Mouse (Mus musculus) embryonic facial prominence, embryonic 14.5 days (tissue): ENCODE data around the gene Dctn1. TPM values are rescaled to one million over a fixed set of nuclear protein-coding genes. Genes with fewer than 3 reads are reported as not detected.

Experiments
- ATAC-seq: fragments of 200-750 bp; cut with Nextera tagmentation; 2 replicates; pipeline ENCODE4 v1.8.0; 2017; ENCODE audit warnings: low read depth, moderate number of reproducible peaks, moderate TSS enrichment
- DNase-seq: peaks from one replicate; pipeline ENCODE4 v3.0.0-alpha.2; 2015; ENCODE audit warnings: low spot score
- H3K27ac ChIP-seq: fragments of 300-500 bp; sonication (generic); replicated peaks from 2 replicates; pipeline ENCODE4 v1.5.1; 2014; ENCODE audit warnings: low read depth, mild to moderate bottlenecking, low read length, moderate library complexity
- H3K27me3 ChIP-seq: fragments of 300-500 bp; sonication (generic); replicated peaks from 2 replicates; pipeline ENCODE4 v1.6.1; 2014; ENCODE audit warnings: low read length; ENCODE audit not compliant: control insufficient read depth, insufficient read depth
- H3K36me3 ChIP-seq: fragments of 300-500 bp; sonication (generic); 2 replicates; pipeline ENCODE4 v1.6.1; 2014; ENCODE audit warnings: low read length, mixed read lengths; ENCODE audit not compliant: control insufficient read depth, insufficient read depth
- H3K4me1 ChIP-seq: fragments of 300-500 bp; sonication (generic); 2 replicates; pipeline ENCODE4 v1.6.1; 2014; ENCODE audit warnings: antibody characterized with exemption, low read length; ENCODE audit not compliant: control insufficient read depth, insufficient read depth
- H3K4me2 ChIP-seq: fragments of 300-500 bp; sonication (generic); 2 replicates; pipeline ENCODE4 v1.6.1; 2014; ENCODE audit warnings: low read depth, mild to moderate bottlenecking, low read length, moderate library complexity, mixed read lengths
- H3K4me3 ChIP-seq: fragments of 300-500 bp; sonication (generic); 2 replicates; pipeline ENCODE4 v1.5.1; 2014; ENCODE audit warnings: low read depth, mild to moderate bottlenecking, low read length
- H3K9ac ChIP-seq: fragments of 300-500 bp; sonication (generic); 2 replicates; pipeline ENCODE4 v1.6.1; 2014; ENCODE audit warnings: low read depth, mild to moderate bottlenecking, low read length, moderate library complexity, mixed read lengths
- H3K9me3 ChIP-seq: fragments of 300-500 bp; sonication (generic); 2 replicates; pipeline ENCODE4 v1.6.1; 2016; ENCODE audit warnings: low read length; ENCODE audit not compliant: control insufficient read depth
- WGBS: fragments of 180-500 bp; shearing (Covaris S2); extraction: QIAGEN DNeasy Blood & Tissue Kit; methylation state at CpG from one replicate; pipeline ENCODE4 v1.1.7; 2014; 5-methylcytosine and 5-hydroxymethylcytosine counted together
- polyA plus RNA-seq: library from polyadenylated mRNA; unstranded; fragments of >200 nt; fragmentation: Nextera tagmentation; extraction: Ambion mirVana; gene quantifications from 2 replicates; pipeline ENCODE4 v1.2.1, GENCODE M21; 2014

The Dctn1 gene
- polyA plus RNA-seq, 1 experiment from 2014 or later: 84.5 TPM

GRCm38 (mm10) chr6:83120930-83121862, 44.5 kb upstream of the Dctn1 start, which contains the start of gene Wbp1:
Gene Wbp1, minus strand, starts transcription at chr6:83121559.
- peaks cover 32% of the 10 kb centered on the region for H3K36me3 ChIP-seq
- no peaks in the 10 kb centered on the region for H3K27me3 ChIP-seq
- DNase-seq (peak; percentile 100), ATAC-seq (peak; percentile 96)
- peak within 1 kb of the TSS; percentile 98 for H3K27ac ChIP-seq
- peak within 1 kb of the TSS; percentile 91 for H3K4me2 ChIP-seq
- H3K9me3 ChIP-seq: no peaks in the 10 kb centered on the region
- peak within 1 kb of the TSS; percentile 87 for H3K9ac ChIP-seq
- H3K4me3 ChIP-seq: peak within 1 kb of the TSS; percentile 70
- peaks cover 30% of the 10 kb centered on the region for H3K4me1 ChIP-seq
- WGBS: under 1% methylated on average over 37 of the region's 38 CpGs

- H3K9ac ChIP-seq: peak overlapping the region; percentile 84
- peaks cover 30% of the 10 kb centered on the region for H3K4me1 ChIP-seq
- WGBS: under 1% methylated on average over 22 of the region's 52 CpGs
- no peaks in the 10 kb centered on the region for H3K27me3 ChIP-seq
- H3K4me2 ChIP-seq: peak overlapping the region; percentile 91
- DNase-seq: no peak
- H3K4me3 ChIP-seq: peak overlapping the region; percentile 70
- H3K9me3 ChIP-seq: no peaks in the 10 kb centered on the region
- peaks cover 29% of the 10 kb centered on the region for H3K36me3 ChIP-seq
- peak overlapping the region; percentile 98 for H3K27ac ChIP-seq
- no peak for ATAC-seq
These were observed 43.6 kb upstream of the Dctn1 start for GRCm38 (mm10) chr6:83121863-83122710.

- H3K27me3 ChIP-seq: no peaks in the 10 kb centered on the region
- DNase-seq (no peak), ATAC-seq (no peak)
- peak overlapping the region; percentile 70 for H3K4me3 ChIP-seq
- peaks cover 30% of the 10 kb centered on the region for H3K4me1 ChIP-seq
- H3K36me3 ChIP-seq: peaks cover 20% of the 10 kb centered on the region
- H3K9me3 ChIP-seq: no peaks in the 10 kb centered on the region
- 67% methylated on average over 5 of the region's 5 CpGs for WGBS
- H3K27ac ChIP-seq: no peak overlapping the region
- H3K4me2 ChIP-seq: peak overlapping the region; percentile 91
- H3K9ac ChIP-seq: peak overlapping the region; percentile 84
These were observed 42.8 kb upstream of the Dctn1 start for GRCm38 (mm10) chr6:83122961-83123360.

GRCm38 (mm10) chr6:83124851-83125312, 40.8 kb upstream of the Dctn1 start:
- Histone ChIP-seq H3K27ac (peak overlapping the region; percentile 42), H3K4me2 (peak overlapping the region; percentile 79), H3K4me1 (peaks cover 26% of the 10 kb centered on the region), H3K27me3 (no peaks in the 10 kb centered on the region), H3K36me3 (0 out of 2 replicates have a peak, but pooled peaks cover 5% of the 10 kb centered on the region), H3K4me3 (peak overlapping the region; percentile 69), H3K9me3 (no peaks in the 10 kb centered on the region), H3K9ac (peak overlapping the region; percentile 71)
- peak; percentile 19; the same call in 1 of the 2 replicates for ATAC-seq
- DNase-seq: peak; percentile 97
- WGBS: 0% methylated on average over 30 of the region's 30 CpGs

- no peaks in the 10 kb centered on the region for H3K27me3 ChIP-seq
- ATAC-seq: no peak
- no peaks in the 10 kb centered on the region for H3K9me3 ChIP-seq
- H3K27ac ChIP-seq: peak within 1 kb of the TSS; percentile 42
- 33% methylated on average over 5 of the region's 5 CpGs for WGBS
- H3K9ac ChIP-seq: peak within 1 kb of the TSS; percentile 71
- H3K4me3 ChIP-seq: peak within 1 kb of the TSS; percentile 69
- no peak for DNase-seq
- peaks cover 22% of the 10 kb centered on the region for H3K4me1 ChIP-seq
- H3K4me2 ChIP-seq: peak within 1 kb of the TSS; percentile 79
- H3K36me3 ChIP-seq: 0 out of 2 replicates have a peak, but pooled peaks cover 5% of the 10 kb centered on the region
These were observed 40.4 kb upstream of the Dctn1 start, which contains the start of gene Ino80b for GRCm38 (mm10) chr6:83125331-83125730. Gene Ino80b, minus strand, starts transcription at chr6:83125431.

- Histone ChIP-seq H3K4me1 (peaks cover 15% of the 10 kb centered on the region), H3K4me2 (no peak overlapping the region), H3K27me3 (no peaks in the 10 kb centered on the region), H3K9me3 (no peaks in the 10 kb centered on the region), H3K4me3 (no peak overlapping the region), H3K27ac (no peak overlapping the region), H3K36me3 (0 out of 2 replicates have a peak, but pooled peaks cover 5% of the 10 kb centered on the region), H3K9ac (no peak overlapping the region)
- WGBS: 93% methylated on average over 5 of the region's 5 CpGs
- DNase-seq (no peak), ATAC-seq (no peak)
These were observed 38.3 kb upstream of the Dctn1 start for GRCm38 (mm10) chr6:83127419-83127818.

GRCm38 (mm10) chr6:83131469-83132034, 34.2 kb upstream of the Dctn1 start:
- Histone ChIP-seq H3K4me1 (peaks cover 18% of the 10 kb centered on the region), H3K27ac (no peak overlapping the region), H3K4me2 (no peak overlapping the region), H3K4me3 (no peak overlapping the region), H3K9ac (no peak overlapping the region), H3K9me3 (no peaks in the 10 kb centered on the region), H3K36me3 (no peaks in the 10 kb centered on the region), H3K27me3 (no peaks in the 10 kb centered on the region)
- ATAC-seq: no peak
- WGBS: 67% methylated on average over 6 of the region's 6 CpGs
- DNase-seq: no peak
